Comparison of ENCODE assay signal across 14 mouse cellular contexts in genomic region chr3:58783602-58784218, GRCm38 (mm10). TPM values are rescaled to one million over a fixed set of nuclear protein-coding genes. Genes with fewer than 3 reads are reported as not detected.
DNase-seq lines count a peak whose midpoint lies in the region; ATAC-seq and TF ChIP-seq lines count a peak whose summit lies in the region.
"Had no signal": no experiment of that assay in that cellular context is flagged by ENCODE, and none has a peak within 500 bp of the region (broad histone marks: within the 10 kb centered on the region; RNA-seq: fewer than 3 reads in every experiment).

No protein-coding gene starts in this region.

- H3K36me3 ChIP-seq in midbrain, embryonic 12.5 days: no peaks in the 10 kb centered on the region
- no peaks in the 10 kb centered on the region for H3K36me3 ChIP-seq in midbrain, embryonic 11.5 days (ENCODE audit: control insufficient read depth, insufficient read depth, low read length)
- H3K36me3 ChIP-seq in neural tube, embryonic 14.5 days (ENCODE audit: control insufficient read depth, insufficient read depth, low read length): no peaks in the 10 kb centered on the region
- H3K36me3 ChIP-seq: heart, embryonic 10.5 days had no signal

- H3K9ac ChIP-seq in midbrain, embryonic 12.5 days (replicated peaks): no peak overlapping the region
- H3K9ac ChIP-seq in midbrain, embryonic 11.5 days (ENCODE audit: low read length): no peak overlapping the region
- H3K9ac ChIP-seq in neural tube, embryonic 14.5 days (replicated peaks; ENCODE audit: low read depth, low read length): no peak overlapping the region

- peaks cover 14% of the 10 kb centered on the region for H3K27me3 ChIP-seq in midbrain, embryonic 12.5 days
- H3K27me3 ChIP-seq in midbrain, embryonic 11.5 days (ENCODE audit: control insufficient read depth, insufficient read depth, low read length): no peaks in the 10 kb centered on the region
- no peaks in the 10 kb centered on the region for H3K27me3 ChIP-seq in neural tube, embryonic 14.5 days (ENCODE audit: control insufficient read depth, insufficient read depth, low read length)

- no peak overlapping the region for H3K4me3 ChIP-seq in midbrain, embryonic 12.5 days
- H3K4me3 ChIP-seq in midbrain, embryonic 11.5 days (ENCODE audit: low read depth, low read length): no peak overlapping the region
- no peak overlapping the region for H3K4me3 ChIP-seq in neural tube, embryonic 14.5 days (ENCODE audit: low read depth, low read length)
- no peak overlapping the region for H3K4me3 ChIP-seq in gastrocnemius, adult 2 months
- H3K4me3 ChIP-seq: heart, embryonic 10.5 days; layer of hippocampus, adult 2 months had no signal

- peak; percentile 57; the same call in 1 of the 2 replicates for ATAC-seq in midbrain, embryonic 12.5 days (ENCODE audit: low FRiP score, low read depth)
- no peak for ATAC-seq in midbrain, embryonic 11.5 days (ENCODE audit: low FRiP score)
- peak; percentile 29; the same call in 1 of the 2 replicates for ATAC-seq in neural tube, embryonic 14.5 days (ENCODE audit: low read depth)

- no peak overlapping the region for H3K4me2 ChIP-seq in midbrain, embryonic 12.5 days (replicated peaks)
- H3K4me2 ChIP-seq in midbrain, embryonic 11.5 days: no peak overlapping the region
- H3K4me2 ChIP-seq in neural tube, embryonic 14.5 days (ENCODE audit: low read depth, low read length): no peak overlapping the region

- H3K4me1 ChIP-seq in midbrain, embryonic 12.5 days: no peaks in the 10 kb centered on the region
- no peaks in the 10 kb centered on the region for H3K4me1 ChIP-seq in midbrain, embryonic 11.5 days (ENCODE audit: control insufficient read depth, insufficient read depth, low read length)
- H3K4me1 ChIP-seq in neural tube, embryonic 14.5 days (ENCODE audit: control insufficient read depth, insufficient read depth, low read length): no peaks in the 10 kb centered on the region
- H3K4me1 ChIP-seq: heart, embryonic 10.5 days had no signal

- H3K9me3 ChIP-seq in midbrain, embryonic 12.5 days: no peaks in the 10 kb centered on the region; the same call in 1 of the 2 replicates
- no peaks in the 10 kb centered on the region for H3K9me3 ChIP-seq in midbrain, embryonic 11.5 days (ENCODE audit: control insufficient read depth, low read length)
- no peaks in the 10 kb centered on the region for H3K9me3 ChIP-seq in neural tube, embryonic 14.5 days (ENCODE audit: control insufficient read depth, low read length)
- H3K9me3 ChIP-seq: heart, embryonic 10.5 days had no signal

- TF ChIP-seq CTCF in gastrocnemius, adult 2 months (IDR thresholded peaks at IDR 0.05): no peak

- WGBS in midbrain, embryonic 12.5 days: 57% methylated on average over 8 of the region's 8 CpGs
- WGBS in midbrain, embryonic 11.5 days: 54% methylated on average over 8 of the region's 8 CpGs
- 61% methylated on average over 8 of the region's 8 CpGs for WGBS in neural tube, embryonic 14.5 days

- H3K27ac ChIP-seq in midbrain, embryonic 12.5 days (replicated peaks): no peak overlapping the region
- H3K27ac ChIP-seq in midbrain, embryonic 11.5 days (ENCODE audit: low read depth, low read length): no peak overlapping the region
- no peak overlapping the region for H3K27ac ChIP-seq in neural tube, embryonic 14.5 days (ENCODE audit: low read depth, low read length)
- H3K27ac ChIP-seq in gastrocnemius, adult 2 months: no peak overlapping the region
- H3K27ac ChIP-seq: heart, embryonic 10.5 days; layer of hippocampus, adult 2 months had no signal

- intact Hi-C loops in gastrocnemius, adult 2 months (cut with DNase I): loop anchor here (2.0 kb wide), 1 partner anchor 57 kb away; no protein-coding TSS in a partner anchor

- peak; percentile 77 for DNase-seq in heart, adult 11 months
- DNase-seq in heart, postnatal 4 days: no peak
- DNase-seq in midbrain, embryonic 11.5 days (ENCODE audit: low spot score, missing footprints): no peak
- DNase-seq in kidney, postnatal 14 days: peak; percentile 23
- DNase-seq in frontal cortex, postnatal 25 days (ENCODE audit: low spot score in 2 of 2): no peak
- DNase-seq in gastrocnemius, adult 2 months: no peak

RNA-seq across cellular contexts. Expression of gene Mindy4b-ps, which starts 38.4 kb away (rescaled TPM):
- total RNA-seq in heart, postnatal 4 days (2021): under 1 TPM; 0.32 to 0.41 TPM
- not detected in 2 replicates for polyA plus RNA-seq in midbrain, embryonic 12.5 days (2016; fragmentation: Nextera tagmentation; extraction: Ambion mirVana)
- polyA plus RNA-seq in midbrain, embryonic 11.5 days (2014; fragmentation: Nextera tagmentation; extraction: Ambion mirVana): not detected in 2 replicates
- not detected in 2 replicates for polyA plus RNA-seq in neural tube, embryonic 14.5 days (2014; fragmentation: Nextera tagmentation; extraction: Ambion mirVana)
- not detected for total RNA-seq in gastrocnemius, adult 2 months (2021)
- total RNA-seq: common myeloid progenitor, adult 5-6 weeks; liver, adult 2 months; monocyte, adult 5-6 weeks had no signal
- polyA plus RNA-seq: heart, embryonic 10.5 days; liver, adult 2 months; stomach, embryonic 16.5 days had no signal

Comparison
In these comparisons a context has a peak if more than half of its experiments do, and no peak if none do; other contexts are left out.
1. DNase-seq: peak in heart, adult 11 months (single experiment) and kidney, postnatal 14 days (single experiment); none in heart, postnatal 4 days (single experiment), midbrain, embryonic 11.5 days (single experiment), frontal cortex, postnatal 25 days (0 of 2) and gastrocnemius, adult 2 months (single experiment).